Mouse (Mus musculus): ENCODE results near the gene Hoxb6. TPM values are rescaled to one million over a fixed set of nuclear protein-coding genes. Genes with fewer than 3 reads are reported as not detected.

Hoxb6 gene
- not detected for polyA plus RNA-seq (2017; shearing (Covaris generic))

GRCm38 (mm10) chr11:96291681-96292564 is at the start of gene Hoxb6:
Hoxb6 (plus strand) TSS chr11:96292476.

GRCm38 (mm10) chr11:96270996-96271540 is 21.2 kb upstream of the Hoxb6 start, which contains the start of gene Hoxb9:
Hoxb9 (plus strand) TSS chr11:96271457.

GRCm38 (mm10) chr11:96281855-96282570 is 10.3 kb upstream of the Hoxb6 start, which contains the start of gene Hoxb8:
Hoxb8 (plus strand) TSS chr11:96281905.

GRCm38 (mm10) chr11:96285771-96286738 is 6.2 kb upstream of the Hoxb6 start, which contains the start of gene Hoxb7:
Hoxb7 (plus strand) TSS chr11:96286623.

GRCm38 (mm10) chr11:96303151-96304099 is 11.1 kb downstream of the Hoxb6 start, which contains the start of gene Hoxb5:
Hoxb5 (plus strand) TSS chr11:96303336.

GRCm38 (mm10) chr11:96317608-96318367 is 25.5 kb downstream of the Hoxb6 start, which contains the start of gene Hoxb4:
Hoxb4 (plus strand) TSS chr11:96318267.

GRCm38 (mm10) chr11:96323154-96323553 is 30.9 kb downstream of the Hoxb6 start, which contains the start of gene Hoxb3:
Hoxb3 (plus strand) TSS chr11:96323326.

GRCm38 (mm10) chr11:96350341-96350624 is 58.0 kb downstream of the Hoxb6 start, which contains the start of gene Hoxb2:
Hoxb2 (plus strand) TSS chr11:96350525.

Other genes with a start within 250 kb of the Hoxb6 start
- gene Ube2z, start 227.1 kb upstream of the Hoxb6 start, polyA plus RNA-seq (2017; shearing (Covaris generic)), result 10 to 100 TPM; 42.9 to 43.9 TPM
- gene Atp5g1, start 216.8 kb upstream of the Hoxb6 start, polyA plus RNA-seq (2017; shearing (Covaris generic)), result 100 to 1,000 TPM; 302 to 318 TPM
- gene Calcoco2, start 180.5 kb upstream of the Hoxb6 start, polyA plus RNA-seq (2017; shearing (Covaris generic)), result under 1 TPM in 1 of 2 experiments, not detected in 1; 0.27 TPM
- gene Ttll6, start 158.7 kb upstream of the Hoxb6 start, polyA plus RNA-seq (2017; shearing (Covaris generic)), result under 1 TPM; 0.06 to 0.23 TPM
- gene Hoxb13, start 98.2 kb upstream of the Hoxb6 start, polyA plus RNA-seq (2017; shearing (Covaris generic)), result under 1 TPM in 1 of 2 experiments, not detected in 1; 0.14 TPM
- not detected for gene Hoxb9, start 21.0 kb upstream of the Hoxb6 start, polyA plus RNA-seq (2017; shearing (Covaris generic))
- not detected for gene Hoxb8, start 10.6 kb upstream of the Hoxb6 start, polyA plus RNA-seq (2017; shearing (Covaris generic))
- not detected for gene Hoxb7, start 5.9 kb upstream of the Hoxb6 start, polyA plus RNA-seq (2017; shearing (Covaris generic))
- gene Hoxb5, start 10.9 kb downstream of the Hoxb6 start, polyA plus RNA-seq (2017; shearing (Covaris generic)), result 1 to 10 TPM in 1 of 2 experiments, under 1 TPM in 1; 0.14 to 1.1 TPM
- under 1 TPM; 0.61 to 0.72 TPM for gene Hoxb4, start 25.8 kb downstream of the Hoxb6 start, polyA plus RNA-seq (2017; shearing (Covaris generic))
- gene Hoxb3, start 30.9 kb downstream of the Hoxb6 start, polyA plus RNA-seq (2017; shearing (Covaris generic)), result under 1 TPM in 1 of 2 experiments, not detected in 1; 0.25 TPM
- under 1 TPM; 0.10 to 0.91 TPM for gene Hoxb2, start 58.0 kb downstream of the Hoxb6 start, polyA plus RNA-seq (2017; shearing (Covaris generic))
- gene Hoxb1, start 73.3 kb downstream of the Hoxb6 start, polyA plus RNA-seq (2017; shearing (Covaris generic)), result under 1 TPM in 1 of 2 experiments, not detected in 1; 0.68 TPM
- 100 to 1,000 TPM; 606 to 640 TPM for gene Skap1, start 172.1 kb downstream of the Hoxb6 start, polyA plus RNA-seq (2017; shearing (Covaris generic))

All from inflammation-experienced regulatory T-cells (primary cell).